Mouse (Mus musculus) embryo, embryonic 11 days (tissue): ENCODE results near the gene Cplx1.
"Not testable (repeated sequence)": the region's sequence is repeated elsewhere in the genome, so short reads cannot be mapped to it uniquely, and the experiment has no call there.

Source experiments
- DNase-seq: peaks from one replicate; pipeline ENCODE4 v3.0.0-alpha.2; 2015

The Cplx1 gene

DNA sequence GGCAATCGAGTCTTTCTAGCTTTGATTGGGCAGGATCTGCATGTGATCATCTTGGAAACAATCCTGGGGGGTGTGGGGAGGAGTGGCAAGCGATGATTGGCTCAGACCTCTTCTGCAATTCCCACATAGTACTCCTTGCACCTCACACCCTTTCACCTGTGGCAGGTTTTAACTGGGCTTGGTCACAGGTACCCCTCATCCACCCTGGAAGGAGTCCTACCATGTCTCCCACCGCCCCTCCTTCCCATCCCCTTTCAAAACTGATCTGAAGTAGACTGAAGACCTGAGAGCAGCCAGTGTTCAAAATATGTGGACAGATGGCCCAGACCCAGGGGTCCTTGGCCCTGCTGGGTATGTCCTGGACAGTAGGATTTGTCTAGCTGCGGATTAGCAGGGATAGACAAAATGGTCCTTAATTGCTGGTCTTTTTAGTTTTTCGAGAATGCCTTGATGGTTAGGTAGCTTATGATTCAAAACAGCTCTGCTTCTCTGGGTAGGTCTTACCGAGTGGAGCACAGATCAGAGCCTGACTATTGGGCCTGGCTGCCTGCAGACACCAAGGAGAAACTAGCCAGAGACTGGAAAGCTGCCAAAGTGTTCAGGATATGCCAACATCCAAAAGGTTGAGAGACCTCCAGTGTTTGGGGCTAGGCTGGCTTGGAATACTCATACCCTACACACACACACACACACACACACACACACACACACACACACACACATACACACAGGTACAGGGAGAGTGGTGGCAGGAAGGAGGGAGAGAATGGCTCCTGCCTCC lies 34.1 kb downstream of the Cplx1 start:
- DNase-seq, result no peak

DNA sequence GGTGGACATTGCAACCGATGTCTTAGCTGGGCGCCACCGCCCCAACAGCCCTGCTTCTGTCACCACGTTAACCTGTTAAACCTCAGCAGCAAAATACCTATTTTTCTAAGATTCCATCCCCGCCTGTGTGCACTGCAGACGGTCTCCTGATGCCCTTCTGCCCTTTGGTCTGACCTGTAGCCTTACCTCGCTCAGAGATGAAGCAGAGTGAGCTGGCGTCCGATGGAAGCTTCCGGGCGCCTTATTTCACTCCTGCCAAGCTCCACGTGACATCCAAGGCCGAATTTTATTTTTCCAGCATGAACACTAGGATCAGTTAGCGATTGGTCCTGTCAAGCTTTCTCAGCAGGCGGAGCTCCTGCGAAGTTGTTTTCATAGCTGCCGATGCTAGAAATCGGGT lies 47.5 kb downstream of the Cplx1 start:
- no peak for DNase-seq

DNA sequence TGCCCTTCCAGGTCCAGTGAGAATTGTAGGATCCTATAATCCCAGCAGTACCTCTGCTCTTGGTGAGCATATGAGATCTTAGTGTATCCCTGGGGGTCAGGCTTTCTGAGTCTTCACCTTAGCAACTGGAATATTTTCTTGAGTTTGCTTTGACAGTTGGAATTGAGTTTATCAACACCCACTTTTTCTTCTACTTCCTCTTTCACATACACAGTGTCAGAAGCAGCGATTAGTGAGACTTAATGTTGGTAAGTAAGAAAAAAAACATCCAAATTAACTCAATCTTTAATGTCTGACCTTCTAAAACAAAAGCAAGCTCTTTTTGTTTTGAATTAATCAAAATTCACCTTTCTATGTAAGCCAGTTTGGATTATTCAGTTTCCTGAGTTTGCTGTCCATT lies 48.3 kb downstream of the Cplx1 start:
- no peak for DNase-seq

DNA sequence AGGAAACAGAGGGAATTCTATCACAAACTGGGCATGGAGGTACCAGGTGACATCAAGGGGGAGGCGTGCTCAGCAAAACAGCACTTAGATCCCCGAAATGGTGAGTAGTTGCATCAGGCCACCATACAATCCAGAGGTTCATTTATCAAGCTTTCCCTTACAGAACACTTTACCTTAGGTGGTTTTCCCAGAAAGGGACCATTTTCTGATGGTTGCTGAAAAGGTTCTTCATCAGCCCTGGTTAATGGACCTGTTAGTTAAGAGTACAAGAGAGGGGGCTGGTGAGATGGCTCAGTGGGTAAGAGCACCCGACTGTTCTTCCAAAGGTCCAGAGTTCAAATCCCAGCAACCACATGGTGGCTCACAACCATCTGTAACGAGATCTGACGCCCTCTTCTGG lies 63.7 kb downstream of the Cplx1 start:
- DNase-seq, result not testable (repeated sequence)

DNA sequence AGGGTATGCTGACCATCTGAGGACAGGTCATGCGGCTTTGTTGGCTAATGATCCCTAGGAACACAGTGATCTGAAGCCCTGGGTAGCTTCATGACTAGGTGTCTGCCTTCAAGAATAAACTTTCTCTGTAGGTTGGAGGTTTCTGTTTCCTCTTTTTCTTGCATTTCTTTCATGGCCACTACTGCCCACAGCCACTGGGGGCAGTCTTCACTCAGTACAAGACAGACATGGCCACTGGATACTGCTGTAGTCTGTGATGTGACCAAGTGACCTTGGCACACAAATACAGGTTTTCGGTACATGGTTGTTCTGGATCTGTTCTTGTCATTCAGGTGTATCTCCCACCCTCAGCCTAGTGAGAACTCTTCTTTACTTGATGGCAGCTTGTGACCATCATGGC lies 64.6 kb downstream of the Cplx1 start:
- peak; percentile 41 for DNase-seq

DNA sequence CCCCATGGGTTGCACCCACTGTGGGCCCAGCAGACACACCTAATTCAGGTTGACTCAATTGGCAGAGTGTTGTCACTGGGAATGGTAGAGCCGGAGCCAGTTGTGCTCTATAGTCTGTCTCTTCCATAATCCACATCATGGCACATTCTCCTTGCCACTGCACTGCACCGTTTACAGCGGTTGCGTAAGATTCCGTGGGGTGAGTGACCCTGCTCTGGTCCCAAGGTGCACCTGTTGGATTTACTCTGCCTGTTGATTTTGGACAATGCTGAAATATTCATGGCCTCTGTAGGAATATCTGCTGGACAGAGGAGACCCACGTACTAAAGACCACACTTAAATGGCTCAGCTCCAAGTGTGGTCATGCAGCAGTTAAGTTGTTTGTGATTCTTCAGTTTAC lies 66.8 kb downstream of the Cplx1 start:
- DNase-seq, result no peak

DNA sequence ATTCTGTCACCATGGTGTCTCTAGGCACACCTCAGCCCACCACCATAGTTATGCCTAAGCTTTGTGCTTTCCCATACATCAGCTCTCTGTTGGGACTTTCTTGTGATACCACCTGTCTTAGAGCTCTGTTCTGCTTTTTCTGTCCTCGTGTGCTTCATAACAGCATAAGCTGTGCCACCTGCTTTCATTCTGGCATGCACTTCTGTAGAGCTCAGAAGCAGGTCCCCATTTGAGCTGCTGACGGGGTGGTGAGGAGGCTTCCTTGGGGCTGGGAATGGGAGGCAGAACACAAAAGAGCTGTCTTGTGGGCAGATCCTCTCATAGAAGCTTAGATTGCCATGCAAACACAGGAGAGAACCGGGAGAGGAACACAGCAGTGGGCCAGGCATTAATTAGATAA lies 73.8 kb downstream of the Cplx1 start:
- DNase-seq, result no peak

DNA sequence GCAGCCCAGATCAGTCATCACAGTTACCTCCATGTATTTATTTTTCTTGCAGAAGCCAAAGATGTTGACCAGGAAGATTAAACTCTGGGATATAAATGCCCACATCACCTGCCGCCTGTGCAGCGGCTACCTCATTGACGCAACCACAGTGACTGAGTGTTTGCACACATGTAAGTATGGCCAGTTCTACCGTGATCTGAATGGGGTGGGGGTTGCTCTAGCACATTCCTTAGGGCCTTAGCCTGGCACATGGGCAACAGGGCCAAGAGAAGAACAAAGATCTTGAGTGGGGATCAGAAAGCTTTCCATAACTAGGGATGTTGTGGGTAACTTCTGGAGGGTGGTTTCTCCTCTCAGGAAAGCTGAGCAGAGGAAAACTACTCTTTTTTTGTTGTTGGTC lies 76.1 kb downstream of the Cplx1 start:
- DNase-seq, result no peak

DNA sequence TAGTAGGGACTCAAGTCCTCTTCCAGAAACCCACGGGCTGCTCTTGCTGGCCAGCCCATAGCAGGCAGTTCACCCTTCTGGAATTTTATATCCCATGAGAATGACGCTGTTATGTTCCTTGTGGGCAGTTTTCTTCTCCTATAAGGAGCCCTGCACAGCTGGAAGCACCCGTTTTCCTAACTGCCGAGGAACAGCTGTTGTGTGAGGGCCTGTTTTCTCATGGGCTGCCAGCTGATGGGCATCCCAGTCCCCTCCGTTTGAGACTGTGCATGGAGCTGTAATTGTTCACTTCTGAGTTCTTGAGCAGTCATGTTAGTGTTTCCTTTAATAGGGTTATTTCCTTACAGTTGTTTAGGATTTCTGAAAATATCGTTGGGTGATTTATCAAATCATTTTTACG lies 80.2 kb downstream of the Cplx1 start:
- DNase-seq, result no peak
